ENCODE assay signal across 13 mouse cellular contexts in genomic region chr1:71052756-71053155, GRCm38 (mm10).
"Had no signal": no experiment of that assay in that cellular context is flagged by ENCODE, and none has a peak within 500 bp of the region (broad histone marks: within the 10 kb centered on the region; RNA-seq: fewer than 3 reads in every experiment).

No protein-coding gene starts in this region.

- H3K9me3 ChIP-seq: limb, embryonic 15.5 days; midbrain, embryonic 15.5 days; neural tube, embryonic 12.5 days had no signal

- H3K27me3 ChIP-seq: limb, embryonic 15.5 days; midbrain, embryonic 15.5 days; neural tube, embryonic 12.5 days had no signal

- H3K9ac ChIP-seq: limb, embryonic 15.5 days; midbrain, embryonic 15.5 days; neural tube, embryonic 12.5 days had no signal

- H3K36me3 ChIP-seq: limb, embryonic 15.5 days; midbrain, embryonic 15.5 days had no signal

- ATAC-seq: lung, postnatal 0 days; midbrain, embryonic 15.5 days had no signal

- H3K4me3 ChIP-seq: limb, embryonic 15.5 days; midbrain, embryonic 15.5 days; neural tube, embryonic 12.5 days had no signal

- H3K4me2 ChIP-seq: limb, embryonic 15.5 days; midbrain, embryonic 11.5 days; midbrain, embryonic 15.5 days; neural tube, embryonic 12.5 days had no signal

- H3K4me1 ChIP-seq: limb, embryonic 15.5 days; midbrain, embryonic 15.5 days; neural tube, embryonic 12.5 days had no signal

- H3K27ac ChIP-seq: limb, embryonic 15.5 days; midbrain, embryonic 15.5 days; neural tube, embryonic 12.5 days had no signal

- DNase-seq: kidney, adult 8-10 months; kidney, postnatal 25 days; layer of hippocampus, adult 9-11 months; layer of hippocampus, postnatal 36 days; lung, adult 2 months; lung, postnatal 36 days; right cerebral cortex, postnatal 4 days; thymus, postnatal 36 days had no signal
